Mouse (Mus musculus) heart, embryonic 13.5 days (tissue): Measurements from ENCODE around the gene Crkl. TPM values are rescaled to one million over a fixed set of nuclear protein-coding genes. Genes with fewer than 3 reads are reported as not detected.
A peak's percentile ranks its signal among the peaks of the same experiment; 100 is the strongest.

ENCODE experiments used
- ATAC-seq: fragments of 200-750 bp; cut with Nextera tagmentation; 2 replicates; pipeline ENCODE4 v1.8.0; 2017; ENCODE audit warnings: moderate TSS enrichment; ENCODE audit not compliant: insufficient number of reproducible peaks, low FRiP score, low TSS enrichment; ENCODE audit errors: extremely low read depth
- H3K27ac ChIP-seq: fragments of 300-500 bp; sonication (generic); replicated peaks from 2 replicates; pipeline ENCODE4 v1.5.1; 2015; ENCODE audit warnings: moderate library complexity, mild to moderate bottlenecking, inconsistent platforms
- H3K27me3 ChIP-seq: fragments of 300-500 bp; sonication (generic); replicated peaks from 2 replicates; pipeline ENCODE4 v1.6.1; 2015; ENCODE audit warnings: mild to moderate bottlenecking, inconsistent platforms
- H3K36me3 ChIP-seq: fragments of 300-500 bp; sonication (generic); 2 replicates; pipeline ENCODE4 v1.6.1; 2015; ENCODE audit warnings: mild to moderate bottlenecking, inconsistent platforms
- H3K4me1 ChIP-seq: fragments of 300-500 bp; sonication (generic); 2 replicates; pipeline ENCODE4 v1.6.1; 2015; ENCODE audit warnings: inconsistent platforms
- H3K4me2 ChIP-seq: fragments of 300-500 bp; sonication (generic); 2 replicates; pipeline ENCODE4 v1.6.1; 2015; ENCODE audit warnings: inconsistent platforms, mild to moderate bottlenecking, moderate library complexity
- H3K4me3 ChIP-seq: fragments of 300-500 bp; sonication (generic); 2 replicates; pipeline ENCODE4 v1.5.1; 2015; ENCODE audit warnings: moderate library complexity, mild to moderate bottlenecking, inconsistent platforms
- H3K9ac ChIP-seq: fragments of 300-500 bp; sonication (generic); 2 replicates; pipeline ENCODE4 v1.6.1; 2015; ENCODE audit warnings: inconsistent platforms, mild to moderate bottlenecking, moderate library complexity
- H3K9me3 ChIP-seq: fragments of 300-500 bp; sonication (generic); 2 replicates; pipeline ENCODE4 v1.6.1; 2016; ENCODE audit warnings: inconsistent platforms
- WGBS: fragments of 180-500 bp; shearing (Covaris S2); methylation state at CpG from one replicate; pipeline ENCODE4 v1.1.7; 2015; ENCODE audit warnings: mixed read lengths; 5-methylcytosine and 5-hydroxymethylcytosine counted together
- polyA plus RNA-seq: library from polyadenylated mRNA; unstranded; fragments of >200 nt; fragmentation: Nextera tagmentation; extraction: Ambion mirVana; gene quantifications from 2 replicates; pipeline ENCODE4 v1.2.1, GENCODE M21; 2015

The Crkl gene
- polyA plus RNA-seq, 1 experiment from 2014 or later: 42.8 TPM

- peak overlapping the region; percentile 94 for H3K4me2 ChIP-seq
- H3K9ac ChIP-seq: peak overlapping the region; percentile 88
- H3K27ac ChIP-seq: peak overlapping the region; percentile 93
- no peak for ATAC-seq
- H3K27me3 ChIP-seq: no peaks in the 10 kb centered on the region
- no peaks in the 10 kb centered on the region for H3K9me3 ChIP-seq
- 16% methylated on average over 17 of the region's 17 CpGs for WGBS
- H3K4me3 ChIP-seq: peak overlapping the region; percentile 63
- peaks cover 40% of the 10 kb centered on the region for H3K36me3 ChIP-seq
- H3K4me1 ChIP-seq: peaks cover 19% of the 10 kb centered on the region
These were observed 78.3 kb downstream of the Crkl start for GRCm38 (mm10) chr16:17529981-17530586.

DNA sequence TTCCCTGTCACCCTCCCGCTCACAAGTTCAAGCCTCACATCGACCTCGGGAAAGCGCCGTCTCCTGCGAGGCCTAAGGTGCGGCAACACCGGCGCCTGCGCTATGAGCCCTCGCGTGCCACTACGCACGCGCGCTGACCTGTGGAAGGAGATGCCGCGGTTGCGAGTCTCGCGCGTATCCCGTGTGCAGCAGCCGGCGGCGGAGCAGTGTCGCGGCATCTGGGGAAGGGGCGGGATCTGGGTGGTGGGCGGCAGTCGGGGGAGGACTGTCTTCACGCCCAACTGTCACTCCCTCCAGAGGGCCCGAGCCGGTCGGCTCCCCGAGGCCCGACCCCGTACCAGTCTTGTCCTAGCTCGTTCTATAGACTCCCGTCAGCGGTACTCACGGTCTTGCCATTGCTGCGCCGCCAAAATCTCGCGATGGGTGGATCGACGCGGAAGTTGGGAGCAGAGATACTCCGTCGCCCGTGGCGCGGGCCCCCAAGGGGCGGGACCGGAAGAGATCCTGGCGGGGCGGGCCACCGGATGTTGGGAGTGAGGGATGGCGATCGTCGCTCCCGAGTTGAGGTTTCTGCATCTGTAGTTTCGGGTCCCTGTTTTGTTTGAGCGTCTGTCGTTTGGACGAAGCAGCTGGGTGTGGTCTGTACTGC is 79.0 kb downstream of the Crkl start, which contains the start of gene Thap7:
Gene Thap7 (minus strand): TSS at position 497 of the 649 bp plus-strand sequence.
- H3K4me3 ChIP-seq: peak within 1 kb of the TSS; percentile 63
- ATAC-seq: peak; percentile 88
- peak within 1 kb of the TSS; percentile 94 for H3K4me2 ChIP-seq
- peak within 1 kb of the TSS; percentile 88 for H3K9ac ChIP-seq
- peaks cover 19% of the 10 kb centered on the region for H3K4me1 ChIP-seq
- H3K36me3 ChIP-seq: peaks cover 33% of the 10 kb centered on the region
- H3K27ac ChIP-seq: peak within 1 kb of the TSS; percentile 93
- H3K9me3 ChIP-seq: no peaks in the 10 kb centered on the region
- under 1% methylated on average over 67 of the region's 67 CpGs for WGBS
- H3K27me3 ChIP-seq: no peaks in the 10 kb centered on the region

GRCm38 (mm10) chr16:17532271-17532670 is 80.5 kb downstream of the Crkl start:
- peaks cover 19% of the 10 kb centered on the region for H3K4me1 ChIP-seq
- no peak for ATAC-seq
- peaks cover 18% of the 10 kb centered on the region for H3K36me3 ChIP-seq
- H3K9ac ChIP-seq: no peak overlapping the region
- H3K27me3 ChIP-seq: 0 out of 2 replicates have a peak, but pooled peaks cover 8% of the 10 kb centered on the region
- H3K4me2 ChIP-seq: no peak overlapping the region
- H3K4me3 ChIP-seq: no peak overlapping the region
- H3K9me3 ChIP-seq: no peaks in the 10 kb centered on the region
- 51% methylated on average over 4 of the region's 4 CpGs for WGBS
- no peak overlapping the region for H3K27ac ChIP-seq

- no peak overlapping the region for H3K4me2 ChIP-seq
- H3K36me3 ChIP-seq: peaks cover 13% of the 10 kb centered on the region
- no peak for ATAC-seq
- 63% methylated on average over 14 of the region's 14 CpGs for WGBS
- H3K27me3 ChIP-seq: 0 out of 2 replicates have a peak, but pooled peaks cover 8% of the 10 kb centered on the region
- H3K27ac ChIP-seq: no peak overlapping the region
- no peak overlapping the region for H3K4me3 ChIP-seq
- peaks cover 19% of the 10 kb centered on the region for H3K4me1 ChIP-seq
- H3K9ac ChIP-seq: no peak overlapping the region
- H3K9me3 ChIP-seq: no peaks in the 10 kb centered on the region
These were observed 81.0 kb downstream of the Crkl start for GRCm38 (mm10) chr16:17532676-17533329.

DNA sequence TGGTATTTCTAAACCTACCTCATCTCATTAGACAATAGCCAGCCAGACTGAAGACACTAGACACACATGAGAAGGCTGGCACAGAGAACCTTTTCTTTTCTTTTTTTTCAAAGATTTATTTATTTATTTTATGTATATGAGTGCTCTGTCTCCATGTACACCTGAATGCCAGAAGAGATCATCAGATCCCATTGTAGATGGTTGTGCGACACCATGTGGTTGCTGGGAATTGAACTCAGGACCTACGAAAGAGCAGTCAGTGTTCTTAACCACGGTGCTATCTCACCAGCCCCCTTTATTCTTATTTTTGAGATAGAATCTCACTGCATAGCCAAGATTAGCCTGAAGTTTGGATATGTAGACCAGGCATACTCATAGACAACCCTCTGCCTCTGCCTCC is 84.8 kb downstream of the Crkl start:
- Histone ChIP-seq H3K4me3 (no peak overlapping the region), H3K36me3 (no peaks in the 10 kb centered on the region), H3K27ac (no peak overlapping the region), H3K27me3 (peaks cover 30% of the 10 kb centered on the region), H3K9me3 (no peaks in the 10 kb centered on the region), H3K4me1 (peaks cover 5% of the 10 kb centered on the region), H3K4me2 (no peak overlapping the region), H3K9ac (no peak overlapping the region)
- 76% methylated on average over 3 of the region's 3 CpGs for WGBS
- no peak for ATAC-seq

Other genes starting within 250 kb of the Crkl start
- gene Ube2l3, start 249.3 kb upstream of the Crkl start, polyA plus RNA-seq: 292 and 303 TPM in 2 replicates
- gene Rimbp3, start 243.4 kb upstream of the Crkl start, polyA plus RNA-seq: 0.17 and 0.18 TPM in 2 replicates
- gene Hic2, start 218.4 kb upstream of the Crkl start, polyA plus RNA-seq: 4.1 and 4.6 TPM in 2 replicates
- gene Tmem191c, start 175.9 kb upstream of the Crkl start, polyA plus RNA-seq: 7.0 and 7.6 TPM in 2 replicates
- 0.88 and 5.7 TPM in 2 replicates for gene Serpind1, start 120.6 kb upstream of the Crkl start, polyA plus RNA-seq
- gene Snap29, start 46.0 kb upstream of the Crkl start, polyA plus RNA-seq: 11.0 and 12.0 TPM in 2 replicates
- gene Pi4ka, start 45.7 kb upstream of the Crkl start, polyA plus RNA-seq: 26.7 and 29.0 TPM in 2 replicates
- gene Aifm3, start 37.6 kb downstream of the Crkl start, polyA plus RNA-seq: 0.88 and 1.0 TPM in 2 replicates
- 49.9 and 55.7 TPM in 2 replicates for gene Lztr1, start 56.7 kb downstream of the Crkl start, polyA plus RNA-seq
- gene Thap7, start 79.1 kb downstream of the Crkl start, polyA plus RNA-seq: 31.7 and 35.4 TPM in 2 replicates
- 0.19 TPM in 2 replicates for gene Lrrc74b, start 109.3 kb downstream of the Crkl start, polyA plus RNA-seq
- gene P2rx6, start 109.9 kb downstream of the Crkl start, polyA plus RNA-seq: 0.65 and 0.79 TPM in 2 replicates
- 8.9 and 9.8 TPM in 2 replicates for gene Slc7a4, start 131.2 kb downstream of the Crkl start, polyA plus RNA-seq
- 23.8 and 24.7 TPM in 2 replicates for gene Smpd4, start 167.4 kb downstream of the Crkl start, polyA plus RNA-seq
- 3.5 and 4.1 TPM in 2 replicates for gene Ccdc74a, start 194.5 kb downstream of the Crkl start, polyA plus RNA-seq